Mouse (Mus musculus) liver, adult 2 months (tissue): ENCODE measurements around the gene Itsn1.

ENCODE experiments used
- CTCF ChIP-seq: fragments of 200-500 bp; IDR thresholded peaks from 2 replicates; pipeline ENCODE4 v1.5.1; 2011; ENCODE audit warnings: low read depth, low read length, control low read depth
- POLR2A ChIP-seq: fragments of 200-500 bp; IDR thresholded peaks from 2 replicates; pipeline ENCODE4 v1.6.1; 2011; ENCODE audit warnings: low read length, control low read depth; ENCODE audit not compliant: insufficient read depth; ENCODE audit errors: extremely low read depth

- no peak for TF ChIP-seq POLR2A
- no peak for TF ChIP-seq CTCF
These were observed 162.1 kb downstream of the Itsn1 start for GRCm38 (mm10) chr16:91891218-91891617.
